Mouse (Mus musculus) liver, adult 2 months (tissue): ENCODE measurements at regions not wholly inside any gene's neighbourhood (a gene's known extent, or its start where the extent isn't known, plus 50 kb on each side); places are given as distances from the start of the nearest gene placed in this dataset.

ENCODE experiments used
- CTCF ChIP-seq: fragments of 200-500 bp; IDR thresholded peaks from 2 replicates; pipeline ENCODE4 v1.5.1; 2011; ENCODE audit warnings: low read depth, low read length, control low read depth
- POLR2A ChIP-seq: fragments of 200-500 bp; IDR thresholded peaks from 2 replicates; pipeline ENCODE4 v1.6.1; 2011; ENCODE audit warnings: low read length, control low read depth; ENCODE audit not compliant: insufficient read depth; ENCODE audit errors: extremely low read depth

GRCm38 (mm10) chr1:184534511-184534910 lies 197.9 kb downstream of the Hlx start:
- TF ChIP-seq CTCF (no peak), POLR2A (no peak)
